Mouse (Mus musculus) right cerebral cortex, adult 2 months (tissue): ENCODE data around the gene Coil.
"Not testable (repeated sequence)": the region's sequence is repeated elsewhere in the genome, so short reads cannot be mapped to it uniquely, and the experiment has no call there.

Source experiments
- DNase-seq, 2 experiments: peaks; one replicate each; pipeline ENCODE4 v3.0.0; 2021 to 2022; ENCODE audit warnings: low spot score in 2 of 2

Gene Coil

DNA sequence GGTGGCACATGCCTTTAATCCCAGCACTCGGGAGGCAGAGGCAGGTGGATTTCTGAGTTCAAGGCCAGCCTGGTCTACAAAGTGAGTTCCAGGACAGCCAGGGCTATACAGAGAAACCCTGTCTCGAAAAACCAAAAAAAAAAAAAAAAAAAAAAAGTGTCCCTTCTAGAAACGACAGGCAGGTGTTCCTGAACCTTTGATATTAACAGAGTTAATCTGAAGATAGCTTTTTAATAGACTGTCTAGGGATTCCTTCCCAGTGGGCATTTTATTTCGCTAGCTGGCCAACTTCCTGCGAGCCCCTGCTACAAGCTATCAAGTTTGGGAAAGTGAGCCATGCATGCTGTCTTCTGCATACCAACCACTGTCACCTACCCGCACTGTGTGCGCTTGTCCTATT is 71.0 kb downstream of the Coil start:
- DNase-seq, result not testable (repeated sequence)
